Mouse (Mus musculus) heart, postnatal 0 days (tissue): Measurements from ENCODE around the gene Fam136a.
"Not testable (repeated sequence)": the region's sequence is repeated elsewhere in the genome, so short reads cannot be mapped to it uniquely, and the experiment has no call there.

Experiments
- CTCF ChIP-seq: IDR thresholded peaks from 2 replicates; pipeline ENCODE4 v1.5.1; 2016; ENCODE audit warnings: antibody characterized with exemption, control low read depth, low read depth
- EP300 ChIP-seq: IDR thresholded peaks from 2 replicates; pipeline ENCODE4 v1.6.1; 2016; ENCODE audit warnings: antibody characterized with exemption, low read depth

DNA sequence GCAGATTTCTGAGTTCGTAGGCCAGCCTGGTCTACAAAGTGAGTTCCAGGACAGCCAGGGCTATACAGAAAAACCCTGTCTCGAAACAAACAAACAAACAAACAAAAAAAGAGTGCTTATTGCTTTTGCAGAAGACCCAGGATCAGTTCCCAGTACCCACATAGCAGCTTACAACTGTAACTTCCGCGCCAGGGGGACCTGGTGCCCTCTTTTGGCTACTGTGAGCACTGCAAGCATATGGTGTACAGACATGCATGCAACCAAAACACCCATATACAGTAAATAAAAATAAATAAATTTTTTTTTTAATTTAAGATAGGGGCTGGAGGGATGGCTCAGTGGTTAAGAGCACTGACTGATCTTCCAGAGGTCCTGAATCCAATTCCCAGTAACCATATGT is 29.1 kb upstream of the Fam136a start:
- TF ChIP-seq CTCF, EP300: not testable (repeated sequence)
